Mouse (Mus musculus): ENCODE measurements around the gene Shprh. TPM values are rescaled to one million over a fixed set of nuclear protein-coding genes. Genes with fewer than 3 reads are reported as not detected.

Shprh gene
- 4.0 and 6.8 TPM in 2 replicates for polyA plus RNA-seq (2012)

- no peak for TF ChIP-seq GATA1 (IDR thresholded peaks at IDR 0.05; ENCODE audit: low read length)
These were observed at the start of gene Shprh for GRCm38 (mm10) chr10:11148884-11149741. TSS of gene Shprh (plus strand) at chr10:11149427.

GRCm38 (mm10) chr10:11121781-11122180, 27.4 kb upstream of the Shprh start:
- TF ChIP-seq GATA1 (IDR thresholded peaks at IDR 0.05; ENCODE audit: low read length): no peak

GRCm38 (mm10) chr10:11145580-11145979, 3.6 kb upstream of the Shprh start:
- no peak for TF ChIP-seq GATA1 (IDR thresholded peaks at IDR 0.05; ENCODE audit: low read length)

GRCm38 (mm10) chr10:11148446-11148845, 781 bp upstream of the Shprh start:
- TF ChIP-seq GATA1 (IDR thresholded peaks at IDR 0.05; ENCODE audit: low read length): no peak

GRCm38 (mm10) chr10:11149742-11150125, 507 bp downstream of the Shprh start:
- no peak for TF ChIP-seq GATA1 (IDR thresholded peaks at IDR 0.05; ENCODE audit: low read length)

GRCm38 (mm10) chr10:11151644-11152043, 2.4 kb downstream of the Shprh start:
- TF ChIP-seq GATA1 (IDR thresholded peaks at IDR 0.05; ENCODE audit: low read length): no peak

- no peak for TF ChIP-seq GATA1 (IDR thresholded peaks at IDR 0.05; ENCODE audit: low read length)
These were observed 7.8 kb downstream of the Shprh start for GRCm38 (mm10) chr10:11157039-11157438.

- TF ChIP-seq GATA1 (IDR thresholded peaks at IDR 0.05; ENCODE audit: low read length): no peak
These were observed 15.3 kb downstream of the Shprh start for GRCm38 (mm10) chr10:11164537-11164936.

- no peak for TF ChIP-seq GATA1 (IDR thresholded peaks at IDR 0.05; ENCODE audit: low read length)
These were observed 21.0 kb downstream of the Shprh start for GRCm38 (mm10) chr10:11170252-11170651.

- TF ChIP-seq GATA1 (IDR thresholded peaks at IDR 0.05; ENCODE audit: low read length): no peak
These were observed 22.4 kb downstream of the Shprh start for GRCm38 (mm10) chr10:11171615-11172014.

GRCm38 (mm10) chr10:11172519-11172918, 23.3 kb downstream of the Shprh start:
- TF ChIP-seq GATA1 (IDR thresholded peaks at IDR 0.05; ENCODE audit: low read length): no peak

- TF ChIP-seq GATA1 (IDR thresholded peaks at IDR 0.05; ENCODE audit: low read length): no peak
These were observed 26.7 kb downstream of the Shprh start for GRCm38 (mm10) chr10:11175801-11176482.

GRCm38 (mm10) chr10:11180077-11180476, 30.9 kb downstream of the Shprh start:
- TF ChIP-seq GATA1 (IDR thresholded peaks at IDR 0.05; ENCODE audit: low read length): no peak

- no peak for TF ChIP-seq GATA1 (IDR thresholded peaks at IDR 0.05; ENCODE audit: low read length)
These were observed 48.1 kb downstream of the Shprh start for GRCm38 (mm10) chr10:11197341-11197740.

- TF ChIP-seq GATA1 (IDR thresholded peaks at IDR 0.05; ENCODE audit: low read length): no peak
These were observed 49.1 kb downstream of the Shprh start for GRCm38 (mm10) chr10:11198346-11198745.

GRCm38 (mm10) chr10:11199980-11200379, 50.8 kb downstream of the Shprh start:
- no peak for TF ChIP-seq GATA1 (IDR thresholded peaks at IDR 0.05; ENCODE audit: low read length)

GRCm38 (mm10) chr10:11208670-11209069, 59.4 kb downstream of the Shprh start:
- TF ChIP-seq GATA1 (IDR thresholded peaks at IDR 0.05; ENCODE audit: low read length): peak; percentile 87

All from G1E-ER4 (cell line).